Comparison of ENCODE assay signal across 9 mouse cellular contexts in genomic region chr10:76271238-76271637, GRCm38 (mm10). TPM values are rescaled to one million over a fixed set of nuclear protein-coding genes. Genes with fewer than 3 reads are reported as not detected.
DNase-seq lines count a peak whose midpoint lies in the region; ATAC-seq and TF ChIP-seq lines count a peak whose summit lies in the region.
"Had no signal": no experiment of that assay in that cellular context is flagged by ENCODE, and none has a peak within 500 bp of the region (broad histone marks: within the 10 kb centered on the region; RNA-seq: fewer than 3 reads in every experiment).

No protein-coding gene starts in this region.

- peak; percentile 18 for TF ChIP-seq RAD21 in CH12.LX (IDR thresholded peaks at IDR 0.05; ENCODE audit: low read depth, low read length)

- no peak for TF ChIP-seq POLR2A in CH12.LX (IDR thresholded peaks at IDR 0.05; ENCODE audit: low read depth, low read length)

- no peak overlapping the region for H3K9ac ChIP-seq in kidney, embryonic 15.5 days
- no peak overlapping the region for H3K9ac ChIP-seq in CH12.LX (ENCODE audit: insufficient read depth, low read depth)
- no peak overlapping the region for H3K9ac ChIP-seq in intestine, postnatal 0 days (ENCODE audit: low read depth, low read length)
- no peak overlapping the region for H3K9ac ChIP-seq in forebrain, embryonic 12.5 days

- no peaks in the 10 kb centered on the region for H3K4me1 ChIP-seq in kidney, embryonic 15.5 days
- H3K4me1 ChIP-seq in CH12.LX (ENCODE audit: control insufficient read depth in 1 of 2, insufficient read depth in 2 of 2), result peaks cover 0 to 4% of the 10 kb centered on the region in 2 experiments; a peak in 1 of 4 replicates
- no peaks in the 10 kb centered on the region for H3K4me1 ChIP-seq in intestine, postnatal 0 days (replicated peaks; ENCODE audit: control insufficient read depth, insufficient read depth, low read length)
- H3K4me1 ChIP-seq in forebrain, embryonic 12.5 days, result no peaks in the 10 kb centered on the region

- H3K27me3 ChIP-seq in kidney, embryonic 15.5 days, result no peaks in the 10 kb centered on the region
- H3K27me3 ChIP-seq in CH12.LX (replicated peaks), result no peaks in the 10 kb centered on the region
- H3K27me3 ChIP-seq in intestine, postnatal 0 days (replicated peaks; ENCODE audit: control insufficient read depth, insufficient read depth, low read length), result no peaks in the 10 kb centered on the region
- H3K27me3 ChIP-seq in forebrain, embryonic 12.5 days, result no peaks in the 10 kb centered on the region
- H3K27me3 ChIP-seq: megakaryocyte, embryonic 14.5 days had no signal

- 46% methylated on average over 8 of the region's 8 CpGs for WGBS in kidney, embryonic 15.5 days
- WGBS in intestine, postnatal 0 days, result 25% methylated on average over 8 of the region's 8 CpGs
- WGBS in forebrain, embryonic 12.5 days, result 55% methylated on average over 8 of the region's 8 CpGs

- no peaks in the 10 kb centered on the region for H3K9me3 ChIP-seq in kidney, embryonic 15.5 days (replicated peaks)
- no peaks in the 10 kb centered on the region for H3K9me3 ChIP-seq in CH12.LX (replicated peaks; ENCODE audit: low read length)
- H3K9me3 ChIP-seq in intestine, postnatal 0 days (ENCODE audit: control insufficient read depth), result no peaks in the 10 kb centered on the region
- H3K9me3 ChIP-seq in forebrain, embryonic 12.5 days, result no peaks in the 10 kb centered on the region
- H3K9me3 ChIP-seq: megakaryocyte, embryonic 14.5 days had no signal

- H3K36me3 ChIP-seq in kidney, embryonic 15.5 days, result peaks cover 89% of the 10 kb centered on the region
- H3K36me3 ChIP-seq in CH12.LX (replicated peaks in 1 of 2; ENCODE audit: control insufficient read depth in 1 of 2, insufficient read depth in 1 of 2, low read length in 1 of 2), result peaks cover 0 to 22% of the 10 kb centered on the region in 2 experiments
- H3K36me3 ChIP-seq in intestine, postnatal 0 days (ENCODE audit: control insufficient read depth, insufficient read depth), result peaks cover 76% of the 10 kb centered on the region
- peaks cover 85% of the 10 kb centered on the region for H3K36me3 ChIP-seq in forebrain, embryonic 12.5 days (replicated peaks)

- H3K4me3 ChIP-seq in kidney, embryonic 15.5 days (replicated peaks), result no peak overlapping the region
- no peak overlapping the region for H3K4me3 ChIP-seq in CH12.LX (replicated peaks in 1 of 3; ENCODE audit: low read depth in 2 of 3, low read length in 2 of 3, poor library complexity in 1 of 3)
- H3K4me3 ChIP-seq in intestine, postnatal 0 days (ENCODE audit: low read depth, low read length), result no peak overlapping the region
- H3K4me3 ChIP-seq in forebrain, embryonic 12.5 days (replicated peaks), result no peak overlapping the region
- H3K4me3 ChIP-seq: megakaryocyte, embryonic 14.5 days had no signal

- TF ChIP-seq CTCF in CH12.LX (conservative IDR thresholded peaks at IDR 0.05 in 1 of 2, IDR thresholded peaks at IDR 0.05 in 1 of 2; ENCODE audit: low read depth in 2 of 2, low read length in 2 of 2), result peak; percentile 50 to 71
- TF ChIP-seq CTCF in intestine, postnatal 0 days (IDR thresholded peaks at IDR 0.05; ENCODE audit: low read depth), result peak; percentile 83

- in situ Hi-C loops in CH12.LX (cut with MboI; ENCODE audit: low pct_ligation_motif_present, low pct_unique_long_range_greater_than_20kb, low sequenced_read_pairs), result no loop called here

- ATAC-seq in kidney, embryonic 15.5 days (replicated peaks; ENCODE audit: low FRiP score), result no peak
- ATAC-seq in activated CD4-positive, CD25-positive, alpha-beta regulatory T cell, adult 4 months, result peak; percentile 93
- peak; percentile 37; the same call in 1 of the 2 replicates for ATAC-seq in intestine, postnatal 0 days
- no peak for ATAC-seq in forebrain, embryonic 12.5 days (ENCODE audit: low FRiP score)

- H3K4me2 ChIP-seq in kidney, embryonic 15.5 days, result no peak overlapping the region
- H3K4me2 ChIP-seq in CH12.LX (ENCODE audit: insufficient read depth, low read depth, poor library complexity, severe bottlenecking), result no peak overlapping the region
- no peak overlapping the region for H3K4me2 ChIP-seq in intestine, postnatal 0 days (replicated peaks; ENCODE audit: low read depth)
- H3K4me2 ChIP-seq in forebrain, embryonic 12.5 days, result no peak overlapping the region

- H3K79me2 ChIP-seq in CH12.LX (replicated peaks; ENCODE audit: control insufficient read depth, extremely low read depth, insufficient read depth, poor library complexity, severe bottlenecking), result no peaks in the 10 kb centered on the region

- intact Hi-C loops in left cerebral cortex, postnatal 36 days (cut with DNase I), result no loop called here

- DNase-seq in kidney, adult 18-20 months, result peak; percentile 48
- DNase-seq in CH12.LX (ENCODE audit: extremely low read depth), result peak; percentile 61
- peak; percentile 60 to 63 for DNase-seq in natural killer cell, adult 2 months (ENCODE audit: low spot score in 2 of 2)
- no peak for DNase-seq in left cerebral cortex, postnatal 36 days (ENCODE audit: low spot score in 2 of 2)

- dilution Hi-C loops in CH12.LX (cut with MboI; ENCODE audit: extremely low pct_ligation_motif_present, extremely low pct_unique_long_range_greater_than_20kb, low sequenced_read_pairs), result no loop called here

- H3K27ac ChIP-seq in kidney, embryonic 15.5 days, result no peak overlapping the region
- H3K27ac ChIP-seq in CH12.LX (ENCODE audit: insufficient read depth, low read depth), result no peak overlapping the region
- no peak overlapping the region for H3K27ac ChIP-seq in intestine, postnatal 0 days (ENCODE audit: low read depth, low read length)
- H3K27ac ChIP-seq in forebrain, embryonic 12.5 days, result no peak overlapping the region

- TF ChIP-seq EP300 in CH12.LX (IDR thresholded peaks at IDR 0.05; ENCODE audit: low read length), result no peak

TF ChIP-seq in CH12.LX, 34 proteins besides CTCF, POLR2A, EP300 and RAD21:
- TF ChIP-seq MAX (IDR thresholded peaks at IDR 0.05; ENCODE audit: low read length) (peak; percentile 50; the same call in 1 of the 2 replicates), SMC3 (IDR thresholded peaks at IDR 0.05; ENCODE audit: low read depth, low read length) (peak; percentile 64), ZMIZ1 (IDR thresholded peaks at IDR 0.05; ENCODE audit: low read depth, low read length) (no peak), MAFK (IDR thresholded peaks at IDR 0.05; ENCODE audit: insufficient replicate concordance, low read length) (no peak), HCFC1 (IDR thresholded peaks at IDR 0.05; ENCODE audit: low read depth, low read length) (peak; percentile 21; the same call in 1 of the 2 replicates), BHLHE40 (IDR thresholded peaks at IDR 0.05; ENCODE audit: low read depth, low read length) (peak; percentile 47; the same call in 1 of the 2 replicates), MYC (IDR thresholded peaks at IDR 0.05; ENCODE audit: low read depth, low read length) (0 out of 2 replicates have a peak, but pooled peaks have one; percentile 55)
TF ChIP-seq in CH12.LX: peak in this region for 5.

RNA-seq across cellular contexts. Expression of gene S100b, which starts 17.6 kb away (rescaled TPM):
- polyA plus RNA-seq in kidney, embryonic 15.5 days (2015; fragmentation: Nextera tagmentation; extraction: Ambion mirVana), result 0.50 and 0.84 TPM in 2 replicates
- not detected in 2 replicates for total RNA-seq in CH12.LX (2012; rRNA removed)
- total RNA-seq in CH12.LX (2014; rRNA removed), result not detected in 2 replicates
- not detected in 2 replicates for polyA plus RNA-seq in CH12.LX (2012; ENCODE audit: insufficient read length, low read depth)
- polyA plus RNA-seq in activated CD4-positive, CD25-positive, alpha-beta regulatory T cell, adult 4 months (2017; shearing (Covaris generic)), result not detected
- polyA plus RNA-seq in intestine, postnatal 0 days (2015; fragmentation: Nextera tagmentation; extraction: Ambion mirVana), result 5.9 and 7.0 TPM in 2 replicates
- total RNA-seq in left cerebral cortex, postnatal 36 days (2021), result 100 to 1,000 TPM; 134 to 167 TPM
- polyA plus RNA-seq in forebrain, embryonic 12.5 days (2016; fragmentation: Nextera tagmentation; extraction: Ambion mirVana), result 0.53 and 0.59 TPM in 2 replicates

RNA-seq across cellular contexts. Expression of gene Prmt2, which starts 33.6 kb away (rescaled TPM):
- polyA plus RNA-seq in kidney, embryonic 15.5 days (2015; fragmentation: Nextera tagmentation; extraction: Ambion mirVana), result 54.5 and 58.9 TPM in 2 replicates
- total RNA-seq in CH12.LX (2012; rRNA removed) (11.3 and 14.4 TPM in 2 replicates), CH12.LX (2014; rRNA removed) (6.1 and 6.4 TPM in 2 replicates)
- 14.9 and 15.0 TPM in 2 replicates for polyA plus RNA-seq in CH12.LX (2012; ENCODE audit: insufficient read length, low read depth)
- polyA plus RNA-seq in activated CD4-positive, CD25-positive, alpha-beta regulatory T cell, adult 4 months (2017; shearing (Covaris generic)), result 10 to 100 TPM; 21.6 to 23.1 TPM
- 23.9 and 25.6 TPM in 2 replicates for polyA plus RNA-seq in intestine, postnatal 0 days (2015; fragmentation: Nextera tagmentation; extraction: Ambion mirVana)
- 10 to 100 TPM; 51.4 to 55.4 TPM for total RNA-seq in left cerebral cortex, postnatal 36 days (2021)
- 111 and 127 TPM in 2 replicates for polyA plus RNA-seq in forebrain, embryonic 12.5 days (2016; fragmentation: Nextera tagmentation; extraction: Ambion mirVana)

Comparison
In these comparisons a context has a peak if more than half of its experiments do, and no peak if none do; other contexts are left out.
1. DNase-seq: peak in kidney, adult 18-20 months (single experiment), CH12.LX (single experiment) and natural killer cell, adult 2 months (2 of 2); none in left cerebral cortex, postnatal 36 days (0 of 2).
2. ATAC-seq: peak in activated CD4-positive, CD25-positive, alpha-beta regulatory T cell, adult 4 months (single experiment) and intestine, postnatal 0 days (single experiment); none in kidney, embryonic 15.5 days (single experiment) and forebrain, embryonic 12.5 days (single experiment).